Mouse (Mus musculus) lung, embryonic 14.5 days (tissue): ENCODE measurements around the gene Vopp1. TPM values are rescaled to one million over a fixed set of nuclear protein-coding genes. Genes with fewer than 3 reads are reported as not detected.

Experiments
- ATAC-seq: fragments of 200-750 bp; cut with Nextera tagmentation; 2 replicates; pipeline ENCODE4 v1.8.0; 2017; ENCODE audit warnings: mild to moderate bottlenecking, moderate TSS enrichment, moderate library complexity; ENCODE audit not compliant: insufficient read depth
- DNase-seq: peaks from one replicate; pipeline ENCODE4 v3.0.0-alpha.2; 2015
- H3K27ac ChIP-seq: fragments of 300-500 bp; sonication (generic); 2 replicates; pipeline ENCODE4 v1.5.1; 2014; ENCODE audit warnings: low read depth, mild to moderate bottlenecking, moderate library complexity
- H3K27me3 ChIP-seq: fragments of 300-500 bp; sonication (generic); 2 replicates; pipeline ENCODE4 v1.6.1; 2014; ENCODE audit warnings: low read length, control low read depth; ENCODE audit not compliant: insufficient read depth
- H3K36me3 ChIP-seq: fragments of 300-500 bp; sonication (generic); 2 replicates; pipeline ENCODE4 v1.6.1; 2014; ENCODE audit warnings: control low read depth; ENCODE audit not compliant: insufficient read depth
- H3K4me1 ChIP-seq: fragments of 300-500 bp; sonication (generic); 2 replicates; pipeline ENCODE4 v1.6.1; 2014; ENCODE audit warnings: antibody characterized with exemption, control low read depth; ENCODE audit not compliant: insufficient read depth
- H3K4me2 ChIP-seq: fragments of 300-500 bp; sonication (generic); 2 replicates; pipeline ENCODE4 v1.6.1; 2014; ENCODE audit warnings: mild to moderate bottlenecking
- H3K4me3 ChIP-seq: fragments of 300-500 bp; sonication (generic); 2 replicates; pipeline ENCODE4 v1.5.1; 2014; ENCODE audit warnings: low read depth, low read length
- H3K9ac ChIP-seq: fragments of 300-500 bp; sonication (generic); 2 replicates; pipeline ENCODE4 v1.6.1; 2014
- H3K9me3 ChIP-seq: fragments of 300-500 bp; sonication (generic); 2 replicates; pipeline ENCODE4 v1.6.1; 2016; ENCODE audit warnings: low read depth, low read length, control low read depth
- CTCF ChIP-seq: IDR thresholded peaks from 2 replicates; pipeline ENCODE4 v1.5.1; 2016; ENCODE audit warnings: antibody characterized with exemption, low read depth
- WGBS: fragments of 180-500 bp; shearing (Covaris S2); extraction: QIAGEN DNeasy Blood & Tissue Kit; methylation state at CpG from one replicate; pipeline ENCODE4 v1.1.7; 2014; 5-methylcytosine and 5-hydroxymethylcytosine counted together
- polyA plus RNA-seq: library from polyadenylated mRNA; unstranded; fragments of >200 nt; fragmentation: Nextera tagmentation; extraction: Ambion mirVana; gene quantifications from 2 replicates; pipeline ENCODE4 v1.2.1, GENCODE M21; 2014

Gene Vopp1
- polyA plus RNA-seq, 1 experiment from 2014 or later: 25.8 TPM

DNA sequence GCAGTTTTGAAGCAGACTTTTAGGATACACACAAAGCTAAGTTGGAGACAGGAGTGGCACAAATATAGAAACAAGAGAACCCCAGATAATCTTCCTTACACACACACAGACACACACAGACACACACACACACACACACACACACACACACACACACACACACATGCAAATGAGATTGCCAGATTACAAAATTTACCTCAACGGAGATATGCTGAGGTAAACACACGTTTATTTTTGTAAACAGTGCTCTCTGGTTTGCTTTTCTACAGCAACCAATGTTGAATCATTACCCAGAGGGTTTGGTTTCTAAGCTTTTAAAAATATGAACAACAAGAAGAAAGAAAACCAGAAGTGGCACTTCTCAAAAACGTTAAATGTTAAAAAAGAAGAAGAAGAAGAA, 1.5 kb downstream of the Vopp1 start:
- DNase-seq (peak; percentile 16), ATAC-seq (no peak)
- 10% methylated on average over 3 of the region's 3 CpGs for WGBS
- peak overlapping the region; percentile 22 for H3K4me3 ChIP-seq
- peak overlapping the region; percentile 70 for H3K4me2 ChIP-seq
- no peak overlapping the region for H3K27ac ChIP-seq
- no peaks in the 10 kb centered on the region for H3K4me1 ChIP-seq
- no peaks in the 10 kb centered on the region for H3K27me3 ChIP-seq
- peak overlapping the region; percentile 14; the same call in 1 of the 2 replicates for H3K9ac ChIP-seq
- TF ChIP-seq CTCF: no peak
- no peaks in the 10 kb centered on the region for H3K36me3 ChIP-seq
- H3K9me3 ChIP-seq: no peaks in the 10 kb centered on the region

DNA sequence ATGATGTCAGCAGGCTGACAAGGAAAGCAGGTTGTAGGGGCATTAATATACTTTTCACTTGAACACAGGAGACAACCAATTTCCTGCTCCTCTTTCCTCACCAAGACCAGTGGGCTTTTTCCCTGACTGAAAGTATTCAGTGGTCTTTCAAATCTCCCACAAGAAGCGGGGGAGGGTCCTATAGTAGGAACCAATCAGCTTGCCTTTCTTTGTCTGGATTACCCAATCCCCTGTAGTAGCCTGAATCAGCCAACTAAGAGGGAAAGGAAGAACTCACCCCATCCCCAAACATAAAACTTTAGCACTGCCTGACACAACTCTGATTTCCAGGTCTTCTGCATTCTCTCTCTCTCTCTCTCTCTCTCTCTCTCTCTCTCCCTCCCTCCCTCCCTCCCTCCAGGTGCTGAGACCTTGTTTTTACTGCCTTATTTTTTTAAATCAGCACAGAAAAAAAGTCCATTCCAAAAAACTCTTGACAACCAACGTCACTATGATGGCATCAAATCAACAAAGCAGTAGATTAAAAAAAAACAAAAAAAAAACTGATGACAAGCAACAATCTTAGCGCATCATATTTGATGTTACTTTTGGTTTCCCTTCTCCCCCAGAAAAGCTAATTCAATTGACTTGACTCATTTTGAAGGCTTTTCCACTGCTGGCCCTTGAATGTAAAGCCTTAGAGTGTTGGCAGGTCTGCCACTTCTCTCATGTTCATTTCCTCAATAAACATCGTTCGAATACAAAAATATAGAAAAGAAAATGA, 2.1 kb downstream of the Vopp1 start:
- Histone ChIP-seq H3K4me3 (peak overlapping the region; percentile 22), H3K27me3 (no peaks in the 10 kb centered on the region), H3K27ac (0 out of 2 replicates have a peak overlapping the region, but pooled peaks have one; percentile 9), H3K4me2 (peak overlapping the region; percentile 70), H3K36me3 (no peaks in the 10 kb centered on the region), H3K4me1 (no peaks in the 10 kb centered on the region), H3K9ac (peak overlapping the region; percentile 14; the same call in 1 of the 2 replicates), H3K9me3 (no peaks in the 10 kb centered on the region)
- WGBS: 36% methylated on average over 5 of the region's 5 CpGs
- TF ChIP-seq CTCF: no peak
- ATAC-seq: peak; percentile 69
- peak; percentile 69 for DNase-seq

DNA sequence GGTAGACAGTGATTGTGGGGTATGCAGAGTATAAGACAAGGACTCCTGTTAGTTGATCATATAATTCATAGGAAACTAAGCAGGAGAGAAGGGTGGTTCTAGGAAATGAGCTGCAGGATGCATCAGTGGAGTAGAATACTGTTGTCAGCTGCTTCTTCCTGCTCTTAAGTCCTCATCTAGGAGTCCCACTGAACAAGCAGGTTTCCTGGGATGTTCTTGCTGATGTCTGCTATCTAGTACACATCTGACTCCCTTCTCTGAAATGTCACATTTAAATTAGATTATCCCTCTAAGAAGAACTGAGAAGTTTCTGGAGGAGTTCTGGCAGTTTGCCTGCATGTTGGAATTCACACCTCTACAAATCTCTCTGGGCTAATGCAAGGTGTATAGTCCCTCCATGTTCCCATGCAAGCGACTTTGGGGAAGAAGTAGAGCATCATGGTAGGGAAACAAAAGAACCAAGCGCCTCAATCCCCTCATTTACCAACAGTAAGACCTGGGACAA, 10.5 kb downstream of the Vopp1 start:
- Histone ChIP-seq H3K27ac (no peak overlapping the region), H3K4me2 (no peak overlapping the region), H3K9me3 (no peaks in the 10 kb centered on the region; the same call in 1 of the 2 replicates), H3K27me3 (no peaks in the 10 kb centered on the region), H3K4me1 (0 out of 2 replicates have a peak, but pooled peaks cover 2% of the 10 kb centered on the region), H3K9ac (no peak overlapping the region), H3K36me3 (no peaks in the 10 kb centered on the region), H3K4me3 (no peak overlapping the region)
- no peak for DNase-seq
- WGBS: 65% methylated on average over 2 of the region's 2 CpGs
- no peak for ATAC-seq
- TF ChIP-seq CTCF: no peak

DNA sequence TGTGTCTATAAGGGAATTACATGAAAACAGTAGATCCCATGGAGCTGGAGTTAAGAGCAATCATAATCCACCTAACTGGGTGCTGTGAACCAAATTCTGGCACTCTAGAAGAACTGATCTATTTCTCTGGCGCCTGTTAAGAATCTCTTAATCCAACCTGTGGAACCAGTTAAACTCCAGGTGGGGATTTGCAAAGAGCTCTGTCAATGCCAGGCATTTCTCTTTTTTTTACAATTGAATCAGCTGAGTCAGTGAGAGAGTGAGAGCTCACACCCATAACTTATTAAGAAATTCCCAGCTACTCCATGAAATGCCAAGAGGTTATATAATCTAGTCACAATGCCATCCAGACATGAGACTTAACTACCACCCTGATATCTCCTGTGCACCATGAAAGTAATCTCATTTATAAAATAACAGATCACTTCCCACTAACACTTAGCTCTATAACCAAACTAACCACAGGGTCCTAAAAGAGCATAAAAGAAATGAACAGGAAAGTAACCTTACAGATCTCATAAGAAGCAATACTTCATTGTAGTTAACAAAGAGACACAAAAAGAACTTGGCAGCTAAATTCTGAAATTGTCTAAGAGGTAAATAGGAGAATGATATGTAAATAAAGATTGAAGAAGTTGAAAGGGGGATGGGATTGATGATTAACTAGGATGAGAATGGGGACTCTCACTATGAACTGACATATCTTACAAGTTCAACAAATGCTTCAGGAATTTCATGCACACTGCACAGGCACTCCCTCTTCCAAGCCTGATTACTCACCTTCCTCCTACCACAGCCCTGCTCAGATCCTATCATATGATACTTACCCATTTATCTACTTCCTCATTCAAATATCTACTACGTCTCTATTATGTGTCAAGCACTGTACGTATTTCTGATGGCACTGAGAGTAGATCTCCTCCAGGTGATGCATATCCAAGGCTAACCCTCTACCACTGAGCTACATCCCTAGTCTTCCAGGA, 12.9 kb downstream of the Vopp1 start:
- ATAC-seq (no peak), DNase-seq (no peak)
- Histone ChIP-seq H3K4me1 (0 out of 2 replicates have a peak, but pooled peaks cover 2% of the 10 kb centered on the region), H3K9me3 (no peaks in the 10 kb centered on the region; the same call in 1 of the 2 replicates), H3K27me3 (no peaks in the 10 kb centered on the region), H3K36me3 (no peaks in the 10 kb centered on the region), H3K27ac (no peak overlapping the region), H3K4me2 (no peak overlapping the region), H3K9ac (no peak overlapping the region), H3K4me3 (no peak overlapping the region)
- TF ChIP-seq CTCF: no peak
- 63% methylated on average over 3 of the region's 3 CpGs for WGBS

DNA sequence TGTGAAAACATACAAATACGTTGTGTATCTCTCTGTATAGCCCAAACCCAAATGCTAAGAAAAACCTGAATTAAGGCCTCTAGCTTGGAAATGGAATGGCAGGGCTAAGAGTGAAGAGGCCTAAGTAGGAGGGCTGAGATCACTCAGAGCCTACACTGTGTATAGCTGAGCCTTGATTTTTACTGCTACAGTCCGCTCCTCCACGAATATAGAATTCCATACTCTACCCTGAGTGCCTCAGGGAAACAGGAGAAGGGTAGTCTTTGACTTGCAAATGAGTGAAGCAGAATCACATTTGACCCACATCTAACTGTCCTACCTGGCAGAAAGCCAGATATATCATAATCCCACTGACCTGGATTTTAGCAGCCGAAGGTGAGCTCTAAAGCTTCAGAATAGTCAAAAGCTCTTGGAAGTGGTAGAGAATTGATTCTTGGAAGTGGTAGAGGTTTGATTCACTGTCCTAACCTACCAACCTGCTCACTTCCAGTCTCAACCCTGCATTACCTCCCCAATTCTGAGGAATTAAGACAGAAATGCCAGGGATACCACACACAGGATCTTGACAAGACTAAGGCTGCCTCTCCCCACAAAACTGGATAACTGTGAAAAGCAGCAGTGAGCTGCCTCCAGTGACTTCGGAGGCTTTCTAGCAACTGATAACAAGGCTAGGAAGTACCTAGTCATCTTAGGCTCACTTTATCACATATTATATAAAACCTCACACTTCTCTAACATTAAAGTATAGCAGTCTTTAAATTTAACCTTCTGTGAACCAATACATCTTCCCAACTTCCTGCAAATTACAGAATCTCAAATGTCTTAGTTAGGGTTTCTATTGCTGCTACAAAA, 19.5 kb downstream of the Vopp1 start:
- WGBS: 85% methylated on average over 5 of the region's 5 CpGs
- no peaks in the 10 kb centered on the region for H3K27me3 ChIP-seq
- H3K4me3 ChIP-seq: no peak overlapping the region
- H3K27ac ChIP-seq: no peak overlapping the region
- H3K9ac ChIP-seq: no peak overlapping the region
- ATAC-seq (no peak), DNase-seq (no peak)
- H3K4me2 ChIP-seq: no peak overlapping the region
- no peaks in the 10 kb centered on the region for H3K4me1 ChIP-seq
- H3K36me3 ChIP-seq: no peaks in the 10 kb centered on the region
- no peaks in the 10 kb centered on the region; the same call in 1 of the 2 replicates for H3K9me3 ChIP-seq
- no peak for TF ChIP-seq CTCF

DNA sequence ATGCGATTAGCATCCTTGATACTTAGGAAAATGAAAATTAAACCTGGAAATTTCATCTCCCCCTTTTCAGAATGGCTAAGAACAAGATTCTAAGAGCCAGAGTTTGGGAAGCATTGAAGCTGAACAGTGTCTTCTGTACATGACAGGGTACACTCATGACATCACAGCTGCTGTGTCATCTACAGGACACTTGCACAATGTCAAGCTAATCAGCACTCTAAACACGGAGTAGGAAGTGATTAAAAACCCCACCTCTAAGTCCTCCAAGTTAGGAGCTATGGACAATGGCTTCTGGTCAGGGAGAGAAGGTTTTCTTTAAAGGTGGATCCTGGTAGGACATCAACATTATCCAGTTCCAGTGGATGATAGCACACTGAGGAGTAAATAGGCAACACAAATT, 21.8 kb downstream of the Vopp1 start:
- H3K9me3 ChIP-seq: no peaks in the 10 kb centered on the region
- ATAC-seq: no peak
- DNase-seq: no peak
- H3K4me1 ChIP-seq: no peaks in the 10 kb centered on the region
- H3K27ac ChIP-seq: no peak overlapping the region
- TF ChIP-seq CTCF: no peak
- H3K4me3 ChIP-seq: no peak overlapping the region
- H3K27me3 ChIP-seq: no peaks in the 10 kb centered on the region
- 69% methylated on average over 2 of the region's 2 CpGs for WGBS
- H3K4me2 ChIP-seq: no peak overlapping the region
- H3K36me3 ChIP-seq: no peaks in the 10 kb centered on the region
- no peak overlapping the region for H3K9ac ChIP-seq
